Mouse (Mus musculus) bone marrow macrophage, adult 2 months (primary cell): ENCODE measurements around the gene Taf3. TPM values are rescaled to one million over a fixed set of nuclear protein-coding genes. Genes with fewer than 3 reads are reported as not detected.

Source experiments
- H3K27ac ChIP-seq: 2 replicates; pipeline ENCODE4 v1.5.1; 2012; ENCODE audit warnings: low read depth, low read length; ENCODE audit not compliant: insufficient read depth
- H3K4me1 ChIP-seq: 2 replicates; pipeline ENCODE4 v1.6.1; 2012; ENCODE audit warnings: low read length; ENCODE audit not compliant: control insufficient read depth, insufficient read depth
- H3K4me3 ChIP-seq: 2 replicates; pipeline ENCODE4 v1.5.1; 2012; ENCODE audit warnings: mild to moderate bottlenecking, low read length, moderate library complexity; ENCODE audit not compliant: insufficient read depth
- CTCF ChIP-seq: IDR thresholded peaks from 2 replicates; pipeline ENCODE4 v1.5.1; 2012; ENCODE audit warnings: low read depth, mild to moderate bottlenecking, low read length, moderate library complexity
- POLR2A ChIP-seq: IDR thresholded peaks from 2 replicates; pipeline ENCODE4 v1.6.1; 2012; ENCODE audit warnings: mild to moderate bottlenecking, low read depth, low read length, borderline replicate concordance
- polyA plus RNA-seq: library from polyadenylated mRNA; stranded (reverse); fragments of >200 nt; gene quantifications from 2 replicates; pipeline ENCODE4 v1.2.4, GENCODE M21; 2012; ENCODE audit not compliant: missing spikeins, insufficient read depth, insufficient read length

Gene Taf3
- polyA plus RNA-seq, 1 experiment, result 13.2 TPM

DNA sequence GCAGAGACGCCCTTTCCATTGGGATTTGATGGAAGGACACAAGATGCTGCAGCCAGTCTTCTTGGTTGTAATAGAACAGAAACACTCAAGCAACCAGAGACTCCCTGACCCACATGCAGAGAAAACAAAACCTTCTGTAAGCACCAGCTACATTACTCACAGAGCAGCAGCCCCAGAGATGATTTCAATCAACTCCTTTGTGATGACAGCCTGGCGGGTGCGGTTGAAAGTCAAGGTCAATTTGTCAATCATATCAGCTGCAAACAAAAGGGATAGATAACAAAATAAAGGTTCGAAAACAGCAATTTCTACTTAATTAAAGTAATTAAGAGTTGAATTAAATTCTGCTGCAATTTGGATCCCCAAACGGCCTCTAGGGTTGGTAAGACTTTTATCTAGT is 10.4 kb upstream of the Taf3 start:
- no peak overlapping the region for H3K4me3 ChIP-seq
- TF ChIP-seq CTCF, result no peak
- H3K27ac ChIP-seq, result no peak overlapping the region
- no peaks in the 10 kb centered on the region for H3K4me1 ChIP-seq

DNA sequence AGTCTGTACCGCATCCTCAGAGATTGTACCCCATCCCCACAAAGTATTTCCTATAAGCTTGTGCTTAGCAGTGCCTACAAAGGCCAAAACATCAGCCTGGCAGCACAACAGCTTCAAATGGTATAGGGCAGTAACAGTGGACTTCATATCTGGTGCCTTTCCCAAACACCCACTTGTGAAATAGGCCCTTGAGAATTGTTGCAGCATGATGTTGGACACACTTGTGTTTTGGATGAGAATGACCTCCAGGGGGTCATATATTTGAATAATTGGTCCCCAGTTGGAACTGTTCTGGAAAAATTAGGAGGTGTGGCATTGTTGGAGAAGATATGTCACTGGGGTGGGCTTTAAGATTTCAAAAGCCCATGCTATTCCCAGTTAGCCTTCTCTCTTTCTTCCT is 3.6 kb upstream of the Taf3 start:
- Histone ChIP-seq H3K4me1 (peaks cover 11% of the 10 kb centered on the region), H3K4me3 (no peak overlapping the region), H3K27ac (no peak overlapping the region)
- no peak for TF ChIP-seq POLR2A
- TF ChIP-seq CTCF, result no peak

GRCm38 (mm10) chr2:10050878-10051277 is 2.5 kb upstream of the Taf3 start:
- TF ChIP-seq POLR2A, result no peak
- Histone ChIP-seq H3K4me1 (peaks cover 11% of the 10 kb centered on the region), H3K27ac (no peak overlapping the region), H3K4me3 (no peak overlapping the region)

DNA sequence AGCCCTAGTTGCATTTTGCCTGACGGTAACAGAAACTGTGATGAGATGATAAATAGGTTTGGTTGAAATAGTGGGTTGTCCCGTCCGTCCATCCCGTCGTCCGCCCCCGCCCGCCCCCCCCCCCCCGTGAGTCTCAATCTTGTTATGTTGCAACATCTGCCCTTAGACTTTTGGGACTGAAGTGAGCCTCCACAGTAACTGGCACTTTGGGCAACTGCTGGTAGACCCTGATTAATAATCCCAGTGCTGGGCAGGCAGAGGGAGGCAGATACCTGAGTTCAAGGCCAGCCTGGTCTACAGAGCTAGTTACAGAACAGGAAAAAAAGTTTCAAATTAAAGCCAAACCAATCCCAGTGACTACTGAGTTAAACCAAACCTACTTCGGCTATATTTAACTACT is 1.1 kb upstream of the Taf3 start:
- H3K4me3 ChIP-seq, result peak overlapping the region; percentile 95
- H3K4me1 ChIP-seq, result peaks cover 11% of the 10 kb centered on the region
- no peak overlapping the region for H3K27ac ChIP-seq
- TF ChIP-seq CTCF, result no peak
- no peak for TF ChIP-seq POLR2A

DNA sequence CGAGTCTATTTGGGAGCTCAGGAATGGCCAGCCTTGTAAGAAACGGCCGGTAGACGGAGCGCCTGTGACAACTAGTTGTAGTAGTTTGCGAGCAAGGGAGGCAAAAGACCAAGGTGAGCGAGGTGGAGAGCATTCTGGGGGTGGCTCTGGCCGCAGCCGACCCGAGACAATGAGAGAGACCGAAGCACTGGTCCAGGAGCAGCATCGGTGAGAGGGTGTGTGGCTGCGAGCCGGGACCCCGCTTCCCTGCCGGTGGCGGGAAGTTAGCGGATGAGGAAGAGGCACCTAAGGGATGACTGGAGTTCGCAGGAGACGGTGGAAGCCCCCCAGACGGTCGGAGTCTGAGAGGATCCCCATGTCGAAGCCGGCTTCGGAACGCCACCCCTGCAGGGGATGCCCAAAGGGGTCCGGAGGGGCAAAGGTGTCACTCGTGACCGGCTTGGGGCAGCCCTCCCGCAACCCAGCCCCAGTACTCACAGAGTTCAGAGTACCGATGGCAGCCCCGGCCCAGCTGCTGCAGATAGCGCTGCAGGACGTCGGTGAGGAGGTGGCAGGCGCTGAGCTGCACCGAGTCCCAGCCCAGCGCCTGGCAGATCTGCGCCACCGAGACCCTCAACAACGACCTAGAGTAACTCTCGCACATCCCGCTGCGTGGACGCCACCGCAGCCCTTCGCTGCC is 499 bp downstream of the Taf3 start:
- TF ChIP-seq CTCF (no peak), POLR2A (no peak)
- Histone ChIP-seq H3K4me3 (peak overlapping the region; percentile 95), H3K4me1 (peaks cover 5% of the 10 kb centered on the region)

DNA sequence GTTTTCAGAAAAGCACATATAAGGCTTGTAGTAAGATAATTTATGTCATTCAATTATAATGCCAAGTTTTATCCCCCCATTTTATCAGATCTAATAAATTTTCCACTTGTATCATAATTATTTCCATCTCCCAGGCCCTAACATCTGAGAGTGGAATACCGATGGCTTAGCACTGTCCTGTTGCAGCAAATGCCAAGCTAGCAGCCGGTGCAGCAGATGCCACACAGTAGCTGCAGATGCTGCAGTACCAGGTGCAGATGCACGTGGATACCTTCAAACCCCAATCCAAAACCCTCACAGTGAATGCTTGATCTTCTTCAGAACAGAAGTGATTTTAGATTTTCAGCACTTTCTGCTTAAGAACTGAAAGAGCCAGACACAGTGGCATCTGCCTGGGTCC is 13.4 kb downstream of the Taf3 start:
- Histone ChIP-seq H3K4me1 (0 out of 2 replicates have a peak, but pooled peaks cover 3% of the 10 kb centered on the region), H3K27ac (no peak overlapping the region), H3K4me3 (no peak overlapping the region)
- TF ChIP-seq POLR2A (no peak), CTCF (no peak)

More for the DNA sequence above, 499 bp downstream of the Taf3 start:
- no peak overlapping the region for H3K27ac ChIP-seq

GRCm38 (mm10) chr2:10033684-10034083 is 14.7 kb downstream of the Taf3 start:
- no peak overlapping the region for H3K27ac ChIP-seq
- H3K4me3 ChIP-seq, result no peak overlapping the region
- no peak for TF ChIP-seq POLR2A
- TF ChIP-seq CTCF, result no peak
- 0 out of 2 replicates have a peak, but pooled peaks cover 3% of the 10 kb centered on the region for H3K4me1 ChIP-seq

GRCm38 (mm10) chr2:10029755-10030154 is 18.6 kb downstream of the Taf3 start:
- Histone ChIP-seq H3K4me3 (no peak overlapping the region), H3K4me1 (0 out of 2 replicates have a peak, but pooled peaks cover 3% of the 10 kb centered on the region), H3K27ac (no peak overlapping the region)
- no peak for TF ChIP-seq CTCF
- no peak for TF ChIP-seq POLR2A

- H3K4me1 ChIP-seq, result no peaks in the 10 kb centered on the region
- no peak overlapping the region for H3K27ac ChIP-seq
- no peak for TF ChIP-seq POLR2A
- no peak for TF ChIP-seq CTCF
- H3K4me3 ChIP-seq, result no peak overlapping the region
Observed at GRCm38 (mm10) chr2:10024264-10024663, 24.1 kb downstream of the Taf3 start.

GRCm38 (mm10) chr2:10021296-10021695 is 27.1 kb downstream of the Taf3 start:
- Histone ChIP-seq H3K4me1 (peaks cover 3% of the 10 kb centered on the region; the same call in 1 of the 2 replicates), H3K4me3 (no peak overlapping the region), H3K27ac (no peak overlapping the region)
- TF ChIP-seq POLR2A (no peak), CTCF (no peak)
